Mouse (Mus musculus) limb, embryonic 15.5 days (tissue): Measurements from ENCODE around the gene Gm10160. TPM values are rescaled to one million over a fixed set of nuclear protein-coding genes. Genes with fewer than 3 reads are reported as not detected.

ENCODE experiments used
- ATAC-seq: fragments of 200-750 bp; cut with Nextera tagmentation; 2 replicates; pipeline ENCODE4 v1.8.0; 2017; ENCODE audit warnings: low read depth, moderate TSS enrichment; ENCODE audit not compliant: insufficient number of reproducible peaks, low FRiP score, low TSS enrichment
- H3K27ac ChIP-seq: fragments of 300-500 bp; sonication (generic); 2 replicates; pipeline ENCODE4 v1.5.1; 2015; ENCODE audit warnings: moderate library complexity, mild to moderate bottlenecking, inconsistent platforms
- H3K27me3 ChIP-seq: fragments of 300-500 bp; sonication (generic); 2 replicates; pipeline ENCODE4 v1.6.1; 2015; ENCODE audit warnings: inconsistent platforms
- H3K36me3 ChIP-seq: fragments of 300-500 bp; sonication (generic); 2 replicates; pipeline ENCODE4 v1.6.1; 2015; ENCODE audit warnings: inconsistent platforms
- H3K4me1 ChIP-seq: fragments of 300-500 bp; sonication (generic); 2 replicates; pipeline ENCODE4 v1.6.1; 2015; ENCODE audit warnings: inconsistent platforms
- H3K4me2 ChIP-seq: fragments of 300-500 bp; sonication (generic); 2 replicates; pipeline ENCODE4 v1.6.1; 2015; ENCODE audit warnings: mild to moderate bottlenecking, inconsistent platforms
- H3K4me3 ChIP-seq: fragments of 300-500 bp; sonication (generic); 2 replicates; pipeline ENCODE4 v1.5.1; 2015; ENCODE audit warnings: mild to moderate bottlenecking, inconsistent platforms
- H3K9ac ChIP-seq: fragments of 300-500 bp; sonication (generic); 2 replicates; pipeline ENCODE4 v1.6.1; 2015; ENCODE audit warnings: inconsistent platforms
- H3K9me3 ChIP-seq: fragments of 300-500 bp; sonication (generic); 2 replicates; pipeline ENCODE4 v1.6.1; 2016; ENCODE audit warnings: inconsistent platforms
- WGBS: fragments of 180-500 bp; shearing (Covaris S2); methylation state at CpG from one replicate; pipeline ENCODE4 v1.1.7; 2015; 5-methylcytosine and 5-hydroxymethylcytosine counted together
- polyA plus RNA-seq: library from polyadenylated mRNA; unstranded; fragments of >200 nt; fragmentation: Nextera tagmentation; extraction: Ambion mirVana; gene quantifications from 2 replicates; pipeline ENCODE4 v1.2.1, GENCODE M21; 2015

The Gm10160 gene
- polyA plus RNA-seq, 1 experiment from 2014 or later, result not detected

DNA sequence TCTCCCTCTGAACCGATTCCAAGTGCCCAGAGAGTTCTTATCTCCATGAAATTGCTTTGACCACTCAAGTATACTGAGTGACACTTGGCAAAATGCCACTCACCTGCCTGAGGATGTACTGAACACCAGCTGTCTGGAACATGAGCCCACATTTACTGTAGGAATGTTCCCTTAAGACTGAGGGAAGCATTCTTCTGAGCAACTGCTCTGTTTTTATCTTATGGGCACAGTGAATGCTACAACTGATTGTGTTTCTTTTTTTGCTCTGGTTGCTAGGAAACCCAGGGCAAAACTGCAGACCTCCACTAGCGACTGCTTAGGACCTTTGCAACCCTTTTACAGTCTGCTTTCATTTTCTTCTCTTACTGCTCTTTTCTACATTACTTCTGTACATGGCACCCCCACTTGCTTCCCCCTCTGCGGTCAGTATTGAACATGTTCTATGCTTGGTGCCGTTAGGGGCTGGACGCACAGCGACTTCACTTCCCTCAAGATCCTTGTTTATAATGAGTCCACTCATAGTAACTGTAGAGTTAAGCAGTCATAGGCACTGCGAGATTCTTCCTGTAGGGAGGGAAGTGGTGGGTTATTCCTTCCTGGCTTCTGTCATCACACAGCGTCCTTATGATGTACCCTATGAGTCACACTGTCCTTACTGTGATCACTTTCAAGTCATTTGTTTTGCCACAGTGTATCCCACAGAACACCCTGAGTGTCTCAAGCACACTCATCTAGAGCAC is 856 bp downstream of the Gm10160 start:
- no peaks in the 10 kb centered on the region for H3K9me3 ChIP-seq
- H3K4me2 ChIP-seq, result no peak overlapping the region
- H3K4me1 ChIP-seq, result peaks cover 15% of the 10 kb centered on the region
- peak; percentile 55; the same call in 1 of the 2 replicates for ATAC-seq
- peaks cover 25% of the 10 kb centered on the region for H3K27me3 ChIP-seq
- H3K9ac ChIP-seq, result no peak overlapping the region
- H3K27ac ChIP-seq, result no peak overlapping the region; the same call in 1 of the 2 replicates
- WGBS, result 71% methylated on average over 8 of the region's 8 CpGs
- no peaks in the 10 kb centered on the region for H3K36me3 ChIP-seq
- H3K4me3 ChIP-seq, result no peak overlapping the region

DNA sequence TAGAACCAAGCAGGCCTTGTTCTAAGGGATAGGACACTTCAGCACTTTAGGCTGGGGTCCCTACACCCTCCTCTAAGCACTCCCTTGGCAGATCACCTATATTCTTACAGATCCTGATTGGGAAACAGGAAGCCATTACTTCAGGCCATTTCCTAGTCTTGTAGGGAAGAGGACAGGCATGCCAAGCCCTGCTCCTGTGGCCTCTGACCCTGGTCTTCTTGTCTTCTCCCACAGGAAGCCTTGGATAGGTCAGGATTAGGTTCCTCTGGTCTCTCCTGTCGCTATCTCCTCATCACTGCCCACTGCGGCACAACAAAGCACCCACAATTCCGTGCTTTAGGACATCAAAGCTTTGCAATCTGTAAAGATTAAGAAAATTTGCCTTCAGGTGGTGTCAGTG is 3.9 kb downstream of the Gm10160 start:
- ATAC-seq, result no peak
- WGBS, result 75% methylated on average over 3 of the region's 3 CpGs
- Histone ChIP-seq H3K9me3 (no peaks in the 10 kb centered on the region), H3K27ac (no peak overlapping the region), H3K4me1 (no peaks in the 10 kb centered on the region; the same call in 1 of the 2 replicates), H3K9ac (no peak overlapping the region), H3K27me3 (no peaks in the 10 kb centered on the region), H3K4me3 (no peak overlapping the region), H3K36me3 (no peaks in the 10 kb centered on the region), H3K4me2 (no peak overlapping the region)

DNA sequence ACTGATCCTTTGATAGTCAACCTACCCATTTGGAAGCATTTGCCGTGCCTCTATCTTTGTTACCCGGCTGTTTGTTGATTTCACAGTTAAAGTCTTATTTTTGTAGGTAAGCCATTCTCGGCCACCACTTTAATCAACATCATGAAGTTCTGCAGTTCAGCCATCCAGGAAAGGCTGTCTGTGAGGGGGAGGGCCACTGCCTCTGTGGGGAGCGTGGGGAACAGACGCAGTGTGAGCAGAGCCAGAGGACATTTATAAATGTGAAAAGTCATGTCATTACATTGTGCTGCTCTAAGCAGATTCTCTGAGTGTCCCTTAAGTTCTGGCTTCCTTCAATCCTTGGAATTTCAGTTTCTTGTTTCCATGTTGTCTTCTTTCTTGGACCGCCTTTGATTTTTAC is 5.4 kb downstream of the Gm10160 start:
- H3K9ac ChIP-seq, result no peak overlapping the region
- H3K9me3 ChIP-seq, result no peaks in the 10 kb centered on the region
- H3K4me2 ChIP-seq, result no peak overlapping the region
- H3K4me1 ChIP-seq, result no peaks in the 10 kb centered on the region; the same call in 1 of the 2 replicates
- no peaks in the 10 kb centered on the region for H3K27me3 ChIP-seq
- no peaks in the 10 kb centered on the region for H3K36me3 ChIP-seq
- 76% methylated on average over 6 of the region's 6 CpGs for WGBS
- no peak for ATAC-seq
- no peak overlapping the region for H3K27ac ChIP-seq
- no peak overlapping the region for H3K4me3 ChIP-seq

DNA sequence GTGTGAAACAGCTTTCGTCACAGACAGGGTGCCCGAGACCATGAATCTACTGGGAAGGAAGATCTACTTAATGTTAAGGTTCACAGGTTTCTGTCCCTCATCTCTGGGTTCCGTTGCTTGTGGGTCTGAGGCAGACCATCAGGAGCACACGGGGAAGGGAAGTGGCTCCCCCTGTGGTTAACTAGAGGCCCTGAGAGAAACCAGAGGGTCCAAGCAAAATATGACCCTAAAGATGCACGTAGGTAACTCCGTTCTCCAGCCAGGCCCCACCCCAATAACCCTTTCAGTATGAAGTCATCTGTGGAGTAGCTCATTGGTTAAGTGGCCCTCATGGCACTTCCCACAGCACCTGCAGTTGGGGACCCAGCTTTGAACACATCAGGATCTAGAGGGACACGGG is 6.0 kb downstream of the Gm10160 start:
- no peak overlapping the region for H3K4me2 ChIP-seq
- no peak overlapping the region for H3K27ac ChIP-seq
- H3K27me3 ChIP-seq, result no peaks in the 10 kb centered on the region
- H3K9ac ChIP-seq, result no peak overlapping the region
- H3K4me1 ChIP-seq, result no peaks in the 10 kb centered on the region; the same call in 1 of the 2 replicates
- no peak for ATAC-seq
- WGBS, result 92% methylated on average over 7 of the region's 7 CpGs
- H3K36me3 ChIP-seq, result no peaks in the 10 kb centered on the region
- no peak overlapping the region for H3K4me3 ChIP-seq
- H3K9me3 ChIP-seq, result no peaks in the 10 kb centered on the region

DNA sequence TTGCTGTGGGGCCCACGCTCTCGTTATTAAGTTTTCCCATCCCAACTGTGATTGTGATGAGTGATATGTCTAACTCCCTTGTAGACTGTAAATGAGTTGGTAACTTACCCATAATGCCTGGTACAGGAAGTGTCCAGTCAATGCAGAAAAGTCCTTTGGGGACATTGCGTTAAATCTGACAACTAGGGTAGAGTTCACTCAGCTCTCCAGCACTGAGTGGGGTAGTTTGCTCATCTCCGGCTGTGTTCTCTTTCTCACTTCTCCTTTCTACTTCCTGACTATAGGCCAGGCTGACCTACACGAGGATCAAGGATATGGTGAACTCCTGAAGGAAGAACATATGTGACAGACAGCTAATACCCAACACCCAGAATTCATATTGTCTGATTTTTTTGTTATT is 6.4 kb downstream of the Gm10160 start:
- Histone ChIP-seq H3K4me1 (no peaks in the 10 kb centered on the region; the same call in 1 of the 2 replicates), H3K27ac (no peak overlapping the region), H3K36me3 (no peaks in the 10 kb centered on the region), H3K4me3 (no peak overlapping the region), H3K27me3 (no peaks in the 10 kb centered on the region), H3K9me3 (no peaks in the 10 kb centered on the region), H3K4me2 (no peak overlapping the region), H3K9ac (no peak overlapping the region)
- no peak for ATAC-seq
- 82% methylated on average over 5 of the region's 5 CpGs for WGBS

DNA sequence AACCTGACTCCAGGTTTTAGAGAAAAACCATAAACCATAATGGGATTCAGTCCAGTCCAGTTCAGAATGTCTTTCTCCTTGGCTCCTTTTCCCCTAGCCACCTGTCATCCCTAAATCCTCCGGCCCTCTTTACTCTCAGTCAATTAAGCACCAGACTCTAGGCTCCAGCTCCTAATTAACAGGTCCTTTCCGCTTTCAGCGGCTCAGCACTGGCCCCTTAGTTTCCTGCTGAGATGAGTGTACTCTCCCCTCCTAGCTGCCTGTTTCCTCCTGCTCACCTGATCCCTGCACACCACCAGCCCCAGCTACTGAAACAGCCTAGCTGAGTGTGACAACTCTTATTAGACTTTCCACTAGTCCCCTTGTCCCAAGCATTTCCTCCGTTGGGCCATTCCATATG is 7.8 kb downstream of the Gm10160 start:
- no peak for ATAC-seq
- no peaks in the 10 kb centered on the region; the same call in 1 of the 2 replicates for H3K4me1 ChIP-seq
- H3K4me3 ChIP-seq, result no peak overlapping the region
- no peaks in the 10 kb centered on the region for H3K27me3 ChIP-seq
- WGBS, result 17% methylated on average over 4 of the region's 4 CpGs
- H3K4me2 ChIP-seq, result no peak overlapping the region
- no peak overlapping the region for H3K9ac ChIP-seq
- H3K27ac ChIP-seq, result no peak overlapping the region
- no peaks in the 10 kb centered on the region for H3K9me3 ChIP-seq
- no peaks in the 10 kb centered on the region for H3K36me3 ChIP-seq

DNA sequence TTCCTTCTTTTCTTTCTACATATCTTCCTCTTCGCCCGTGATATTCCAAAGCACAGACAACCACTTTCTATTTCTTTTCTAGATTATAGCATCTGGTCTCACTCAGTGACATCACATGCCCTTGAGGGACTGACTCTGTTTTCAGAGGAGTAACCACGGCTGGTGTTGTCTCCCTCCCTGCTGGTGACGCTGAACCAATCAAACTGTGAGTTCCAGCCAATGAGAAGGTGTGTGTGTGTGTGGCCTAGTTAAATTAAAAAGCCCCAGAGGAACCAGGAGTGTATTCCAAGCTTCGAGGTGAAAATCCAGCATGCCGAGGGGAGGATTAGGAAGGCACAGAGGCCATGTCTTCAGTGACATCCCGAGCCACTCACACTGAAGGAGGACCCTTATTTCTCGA is 8.6 kb downstream of the Gm10160 start:
- Histone ChIP-seq H3K4me2 (no peak overlapping the region), H3K27ac (no peak overlapping the region), H3K36me3 (no peaks in the 10 kb centered on the region), H3K9me3 (no peaks in the 10 kb centered on the region), H3K4me3 (no peak overlapping the region), H3K4me1 (no peaks in the 10 kb centered on the region; the same call in 1 of the 2 replicates), H3K27me3 (no peaks in the 10 kb centered on the region), H3K9ac (no peak overlapping the region)
- WGBS, result 30% methylated on average over 8 of the region's 8 CpGs
- no peak for ATAC-seq

DNA sequence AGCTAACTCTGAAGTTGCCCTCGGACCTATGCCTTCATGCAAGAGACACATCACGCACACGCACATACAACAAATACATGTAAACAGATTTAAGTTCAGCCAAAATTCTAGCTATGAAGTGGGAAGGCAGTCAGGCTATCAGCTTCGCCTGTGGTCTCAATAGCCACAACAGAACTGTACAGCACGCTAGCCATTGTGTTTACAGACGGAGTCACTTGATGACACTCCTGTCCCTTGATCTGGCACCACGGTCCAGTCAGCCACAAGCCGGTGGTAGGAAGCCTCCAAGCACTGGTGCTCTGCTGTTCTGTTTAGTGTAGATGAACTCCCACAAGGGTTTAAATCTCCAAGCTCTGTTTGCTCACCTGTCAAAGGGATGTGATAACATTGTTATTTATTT is 9.6 kb downstream of the Gm10160 start:
- no peaks in the 10 kb centered on the region for H3K36me3 ChIP-seq
- no peak overlapping the region for H3K4me2 ChIP-seq
- no peak overlapping the region for H3K9ac ChIP-seq
- no peak for ATAC-seq
- no peak overlapping the region for H3K4me3 ChIP-seq
- H3K27ac ChIP-seq, result no peak overlapping the region
- no peaks in the 10 kb centered on the region for H3K27me3 ChIP-seq
- H3K9me3 ChIP-seq, result no peaks in the 10 kb centered on the region
- 78% methylated on average over 8 of the region's 8 CpGs for WGBS
- H3K4me1 ChIP-seq, result no peaks in the 10 kb centered on the region; the same call in 1 of the 2 replicates

DNA sequence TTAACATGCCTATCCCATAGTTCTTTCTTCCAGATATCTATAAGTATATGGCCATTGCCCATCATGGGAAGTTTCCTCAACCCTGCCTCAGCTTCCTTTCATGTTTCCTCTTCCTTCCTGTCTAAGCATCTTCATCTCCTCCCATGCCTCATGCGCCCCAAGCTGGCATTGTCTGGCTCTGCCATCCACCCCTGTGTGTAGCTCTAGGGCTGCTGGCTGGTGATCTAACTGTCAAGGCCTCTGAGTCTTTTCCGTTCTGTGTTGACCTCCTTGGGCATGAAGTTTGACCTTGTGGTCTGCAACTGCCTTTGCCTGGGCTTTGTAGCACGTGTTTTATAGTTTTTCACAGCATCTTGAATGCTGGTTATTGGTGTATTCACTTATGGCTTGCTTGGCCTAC is 10.3 kb downstream of the Gm10160 start:
- Histone ChIP-seq H3K4me1 (no peaks in the 10 kb centered on the region; the same call in 1 of the 2 replicates), H3K4me2 (no peak overlapping the region), H3K9me3 (no peaks in the 10 kb centered on the region), H3K27ac (no peak overlapping the region), H3K36me3 (no peaks in the 10 kb centered on the region), H3K27me3 (no peaks in the 10 kb centered on the region), H3K4me3 (no peak overlapping the region), H3K9ac (no peak overlapping the region)
- no peak for ATAC-seq
- 66% methylated on average over 3 of the region's 3 CpGs for WGBS

DNA sequence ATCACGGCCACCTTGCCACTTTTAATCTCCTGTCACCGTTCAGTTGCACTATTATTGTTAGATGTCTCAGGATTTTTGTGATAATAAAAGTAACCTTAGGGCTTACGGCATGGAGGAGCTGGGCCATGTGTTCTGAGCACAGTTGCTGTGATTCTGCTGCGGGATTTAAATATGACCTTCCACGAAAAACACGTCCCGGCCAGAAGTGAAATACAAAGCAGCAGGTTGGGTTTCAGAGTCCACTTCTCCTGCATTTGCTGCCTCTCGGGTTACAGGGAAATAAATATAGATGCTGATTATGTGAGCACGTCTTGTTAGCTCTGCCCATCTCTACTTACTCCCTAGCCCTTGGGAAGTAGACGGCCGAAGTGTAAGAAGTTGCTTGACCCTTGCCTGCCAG is 10.8 kb downstream of the Gm10160 start:
- Histone ChIP-seq H3K4me1 (no peaks in the 10 kb centered on the region; the same call in 1 of the 2 replicates), H3K4me2 (no peak overlapping the region), H3K4me3 (no peak overlapping the region), H3K36me3 (no peaks in the 10 kb centered on the region), H3K27ac (no peak overlapping the region), H3K9ac (no peak overlapping the region), H3K9me3 (no peaks in the 10 kb centered on the region), H3K27me3 (no peaks in the 10 kb centered on the region)
- 58% methylated on average over 11 of the region's 11 CpGs for WGBS
- ATAC-seq, result no peak

DNA sequence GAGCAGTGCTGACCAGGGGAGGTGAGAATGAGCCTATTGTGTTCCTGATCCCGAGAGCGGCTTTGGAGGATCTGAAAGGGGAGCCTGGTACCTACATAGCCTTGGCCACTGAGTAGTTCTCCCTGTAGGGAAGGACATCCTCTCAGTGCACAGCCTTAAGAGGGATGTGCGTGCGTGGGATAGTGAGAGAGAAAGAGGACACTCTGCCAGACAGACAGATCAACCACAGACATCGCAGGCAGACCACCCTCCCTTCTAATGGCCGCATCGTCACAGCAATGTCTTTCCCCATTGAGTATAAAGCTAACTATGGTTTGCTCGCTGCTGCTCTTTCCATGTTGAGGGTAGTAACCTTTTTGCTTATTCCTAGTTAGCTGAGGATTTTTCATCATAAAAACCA is 11.7 kb downstream of the Gm10160 start:
- 80% methylated on average over 8 of the region's 8 CpGs for WGBS
- no peaks in the 10 kb centered on the region; the same call in 1 of the 2 replicates for H3K4me1 ChIP-seq

DNA sequence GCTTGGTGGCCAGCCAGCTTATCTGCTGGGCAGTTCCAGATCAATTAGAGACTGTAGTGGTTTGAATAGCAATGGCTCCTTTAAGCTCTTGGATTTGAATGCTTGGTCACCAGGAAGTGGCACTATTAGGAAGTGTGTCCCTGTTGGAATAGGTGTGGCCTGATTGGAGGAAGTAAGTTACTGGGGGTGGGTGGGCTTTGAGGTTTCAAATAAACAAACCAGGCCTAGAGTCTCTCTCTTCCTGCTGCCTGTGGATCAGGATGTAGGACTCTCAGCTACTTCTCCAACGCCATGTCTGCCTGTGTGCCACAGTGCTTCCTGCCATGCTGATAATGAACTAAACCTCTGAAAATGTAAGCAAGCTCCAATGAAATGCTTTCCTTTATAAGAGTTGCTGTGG is 12.6 kb downstream of the Gm10160 start:
- H3K27me3 ChIP-seq, result no peaks in the 10 kb centered on the region
- H3K36me3 ChIP-seq, result no peaks in the 10 kb centered on the region
- H3K4me2 ChIP-seq, result no peak overlapping the region
- H3K9ac ChIP-seq, result no peak overlapping the region
- no peak overlapping the region for H3K4me3 ChIP-seq
- ATAC-seq, result no peak
- no peak overlapping the region for H3K27ac ChIP-seq
- H3K4me1 ChIP-seq, result no peaks in the 10 kb centered on the region; the same call in 1 of the 2 replicates
- WGBS, result 76% methylated on average over 1 of the region's 1 CpGs
- H3K9me3 ChIP-seq, result no peaks in the 10 kb centered on the region

More for the DNA sequence above, 11.7 kb downstream of the Gm10160 start:
- Histone ChIP-seq H3K9me3 (no peaks in the 10 kb centered on the region), H3K36me3 (no peaks in the 10 kb centered on the region), H3K27me3 (no peaks in the 10 kb centered on the region), H3K4me2 (no peak overlapping the region), H3K4me3 (no peak overlapping the region), H3K27ac (no peak overlapping the region), H3K9ac (no peak overlapping the region)
- ATAC-seq, result no peak
